Mouse (Mus musculus): ENCODE results near the gene Mad1l1.

DNA sequence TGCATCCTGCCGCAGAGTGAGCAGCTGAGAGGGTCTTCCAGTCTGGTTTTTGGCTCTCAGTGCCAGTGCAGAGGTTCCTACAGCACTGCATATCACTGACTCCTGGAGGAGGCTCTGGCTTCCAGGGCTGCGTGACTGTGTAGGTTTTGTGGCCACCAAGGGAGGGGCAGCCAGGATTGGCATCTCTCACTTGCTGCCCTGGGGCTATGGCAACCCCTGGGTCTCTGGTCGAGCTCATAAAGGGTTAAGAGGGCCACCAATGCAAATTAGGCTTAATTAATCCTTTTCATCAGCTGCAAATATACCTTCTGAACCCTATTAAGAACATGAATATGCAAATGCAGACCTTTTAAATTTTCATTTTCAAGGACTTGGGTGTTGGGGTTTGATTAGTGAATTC lies 318.8 kb downstream of the Mad1l1 start:
- no peak for TF ChIP-seq CTCF (conservative IDR thresholded peaks at IDR 0.05; ENCODE audit: insufficient read depth, insufficient read length, low read depth, low read length)
- no peak for TF ChIP-seq POLR2A (IDR thresholded peaks at IDR 0.05; ENCODE audit: low read depth, low read length)

Data from kidney, adult 2 months (tissue).